Mouse (Mus musculus): ENCODE measurements around the gene Prol1. TPM values are rescaled to one million over a fixed set of nuclear protein-coding genes. Genes with fewer than 3 reads are reported as not detected.
"Not testable (repeated sequence)": the region's sequence is repeated elsewhere in the genome, so short reads cannot be mapped to it uniquely, and the experiment has no call there.

Prol1 gene
- polyA plus RNA-seq (2012; fragmentation: generic; extraction: Trizol): not detected
- long read RNA-seq, experiment 1: 0 reads
- long read RNA-seq, experiment 2: 0 reads

GRCm38 (mm10) chr5:88317012-88317411 lies at the start of gene Prol1:
Gene Prol1, plus strand, starts transcription at chr5:88317312.
- no peak for TF ChIP-seq MAX (IDR thresholded peaks at IDR 0.05)
- no peak for TF ChIP-seq USF1 (IDR thresholded peaks at IDR 0.05; ENCODE audit: low read depth)
- TF ChIP-seq MYOG (IDR thresholded peaks at IDR 0.05; ENCODE audit: control insufficient read depth, extremely low read depth, insufficient read length): no peak
- H3K79me3 ChIP-seq (ENCODE audit: low read depth): no peaks in the 10 kb centered on the region
- H3K79me2 ChIP-seq (ENCODE audit: control insufficient read depth, insufficient read depth): no peaks in the 10 kb centered on the region
- no peaks in the 10 kb centered on the region for H3K36me3 ChIP-seq (ENCODE audit: control insufficient read depth, insufficient read depth)
- no peak within 1 kb of the TSS for H3ac ChIP-seq (ENCODE audit: control insufficient read depth, insufficient read length, low read depth)
- H3K27me3 ChIP-seq (ENCODE audit: control insufficient read depth, insufficient read depth, insufficient read length): no peaks in the 10 kb centered on the region
- no peak within 1 kb of the TSS for H3K4me3 ChIP-seq (ENCODE audit: insufficient read depth, poor library complexity, severe bottlenecking)

GRCm38 (mm10) chr5:88268619-88269018 lies 48.5 kb upstream of the Prol1 start, which contains the start of gene Gm7714:
Gene Gm7714, plus strand, starts transcription at chr5:88268919.
- Histone ChIP-seq H3K27me3 (ENCODE audit: control insufficient read depth, insufficient read depth, insufficient read length) (no peaks in the 10 kb centered on the region), H3K79me2 (ENCODE audit: control insufficient read depth, insufficient read depth) (no peaks in the 10 kb centered on the region), H3K79me3 (ENCODE audit: low read depth) (no peaks in the 10 kb centered on the region), H3ac (ENCODE audit: control insufficient read depth, insufficient read length, low read depth) (no peak within 1 kb of the TSS), H3K36me3 (ENCODE audit: control insufficient read depth, insufficient read depth) (no peaks in the 10 kb centered on the region), H3K4me3 (ENCODE audit: insufficient read depth, poor library complexity, severe bottlenecking) (no peak within 1 kb of the TSS)
- TF ChIP-seq CEBPB (IDR thresholded peaks at IDR 0.05; ENCODE audit: low read depth) (no peak), MAX (IDR thresholded peaks at IDR 0.05) (no peak), FOSL1 (IDR thresholded peaks at IDR 0.05; ENCODE audit: insufficient read depth, low read length, poor library complexity, severe bottlenecking) (no peak), USF1 (IDR thresholded peaks at IDR 0.05; ENCODE audit: low read depth) (no peak), MYOG (IDR thresholded peaks at IDR 0.05; ENCODE audit: control insufficient read depth, extremely low read depth, insufficient read length) (no peak), CTCF (IDR thresholded peaks at IDR 0.05; ENCODE audit: control insufficient read depth, insufficient read depth, insufficient read length) (no peak), MYOD1 (IDR thresholded peaks at IDR 0.05; ENCODE audit: control insufficient read depth, insufficient read length, low read depth) (no peak)

- H3K4me3 ChIP-seq (ENCODE audit: insufficient read depth, poor library complexity, severe bottlenecking); H3K27me3 ChIP-seq (ENCODE audit: control insufficient read depth, insufficient read depth, insufficient read length); H3K79me2 ChIP-seq (ENCODE audit: control insufficient read depth, insufficient read depth); H3K79me3 ChIP-seq (ENCODE audit: low read depth); H3K36me3 ChIP-seq (ENCODE audit: control insufficient read depth, insufficient read depth); H3ac ChIP-seq (ENCODE audit: control insufficient read depth, insufficient read length, low read depth): not testable (repeated sequence)
Measured at GRCm38 (mm10) chr5:88311307-88311706, 5.8 kb upstream of the Prol1 start.

GRCm38 (mm10) chr5:88348533-88348932 lies 31.4 kb downstream of the Prol1 start:
- not testable (repeated sequence) for H3ac ChIP-seq (ENCODE audit: control insufficient read depth, insufficient read length, low read depth); H3K79me2 ChIP-seq (ENCODE audit: control insufficient read depth, insufficient read depth); H3K36me3 ChIP-seq (ENCODE audit: control insufficient read depth, insufficient read depth); H3K79me3 ChIP-seq (ENCODE audit: low read depth); H3K4me3 ChIP-seq (ENCODE audit: insufficient read depth, poor library complexity, severe bottlenecking); H3K27me3 ChIP-seq (ENCODE audit: control insufficient read depth, insufficient read depth, insufficient read length)

- Histone ChIP-seq H3K27me3 (ENCODE audit: control insufficient read depth, insufficient read depth, insufficient read length) (no peaks in the 10 kb centered on the region), H3K36me3 (ENCODE audit: control insufficient read depth, insufficient read depth) (no peaks in the 10 kb centered on the region), H3K79me3 (ENCODE audit: low read depth) (no peaks in the 10 kb centered on the region), H3ac (ENCODE audit: control insufficient read depth, insufficient read length, low read depth) (no peak overlapping the region), H3K79me2 (ENCODE audit: control insufficient read depth, insufficient read depth) (no peaks in the 10 kb centered on the region), H3K4me3 (ENCODE audit: insufficient read depth, poor library complexity, severe bottlenecking) (no peak overlapping the region)
- peak; percentile 30 for TF ChIP-seq CTCF (IDR thresholded peaks at IDR 0.05; ENCODE audit: control insufficient read depth, insufficient read depth, insufficient read length)
- no peak for TF ChIP-seq MYOG (IDR thresholded peaks at IDR 0.05; ENCODE audit: control insufficient read depth, extremely low read depth, insufficient read length)
Measured at GRCm38 (mm10) chr5:88364768-88365167, 47.7 kb downstream of the Prol1 start.

- Histone ChIP-seq H3ac (ENCODE audit: control insufficient read depth, insufficient read length, low read depth) (no peak overlapping the region), H3K36me3 (ENCODE audit: control insufficient read depth, insufficient read depth) (no peaks in the 10 kb centered on the region), H3K4me3 (ENCODE audit: insufficient read depth, poor library complexity, severe bottlenecking) (no peak overlapping the region), H3K79me2 (ENCODE audit: control insufficient read depth, insufficient read depth) (no peaks in the 10 kb centered on the region), H3K27me3 (ENCODE audit: control insufficient read depth, insufficient read depth, insufficient read length) (no peaks in the 10 kb centered on the region), H3K79me3 (ENCODE audit: low read depth) (no peaks in the 10 kb centered on the region)
- no peak for TF ChIP-seq MYOG (IDR thresholded peaks at IDR 0.05; ENCODE audit: control insufficient read depth, extremely low read depth, insufficient read length)
Measured at GRCm38 (mm10) chr5:88366886-88367285, 49.8 kb downstream of the Prol1 start.

- TF ChIP-seq USF1 (IDR thresholded peaks at IDR 0.05; ENCODE audit: low read depth) (no peak), MYOG (IDR thresholded peaks at IDR 0.05; ENCODE audit: control insufficient read depth, extremely low read depth, insufficient read length) (no peak), CTCF (IDR thresholded peaks at IDR 0.05; ENCODE audit: control insufficient read depth, insufficient read depth, insufficient read length) (no peak), MAX (IDR thresholded peaks at IDR 0.05) (no peak), CEBPB (IDR thresholded peaks at IDR 0.05; ENCODE audit: low read depth) (no peak), FOSL1 (IDR thresholded peaks at IDR 0.05; ENCODE audit: insufficient read depth, low read length, poor library complexity, severe bottlenecking) (no peak), MYOD1 (IDR thresholded peaks at IDR 0.05; ENCODE audit: control insufficient read depth, insufficient read length, low read depth) (no peak)
- Histone ChIP-seq H3K79me3 (ENCODE audit: low read depth) (no peaks in the 10 kb centered on the region), H3K79me2 (ENCODE audit: control insufficient read depth, insufficient read depth) (no peaks in the 10 kb centered on the region), H3K4me3 (ENCODE audit: insufficient read depth, poor library complexity, severe bottlenecking) (no peak overlapping the region), H3ac (ENCODE audit: control insufficient read depth, insufficient read length, low read depth) (no peak overlapping the region), H3K27me3 (ENCODE audit: control insufficient read depth, insufficient read depth, insufficient read length) (no peaks in the 10 kb centered on the region), H3K36me3 (ENCODE audit: control insufficient read depth, insufficient read depth) (no peaks in the 10 kb centered on the region)
Measured at GRCm38 (mm10) chr5:88370578-88371232, 53.6 kb downstream of the Prol1 start.
